Mouse (Mus musculus) left cerebral cortex, postnatal 4 days (tissue): Measurements from ENCODE around the gene Cacfd1. TPM values are rescaled to one million over a fixed set of nuclear protein-coding genes. Genes with fewer than 3 reads are reported as not detected.

Experiments
- DNase-seq: peaks from one replicate; pipeline ENCODE4 v3.0.0-alpha.2; 2022
- intact Hi-C: fragments of 180-260 bp; cut with DNase I; formaldehyde crosslinking; loops from one replicate; pipeline ENCODE4 v1.15.1; 2025
- total RNA-seq, 2 experiments: library from RNA; stranded (reverse); gene quantifications; 2 replicates each; pipeline ENCODE4 v1.2.3; 2021

The Cacfd1 gene
- 10 to 100 TPM; 73.1 to 80.5 TPM for total RNA-seq

GRCm38 (mm10) chr2:27009714-27010244 is at the start of gene Cacfd1:
TSS of gene Cacfd1 (plus strand) at chr2:27009926.
- DNase-seq = peak; percentile 92
- intact Hi-C loops = no loop called here

GRCm38 (mm10) chr2:26960756-26961155 is 49.0 kb upstream of the Cacfd1 start:
- DNase-seq = no peak
- intact Hi-C loops = no loop called here

- intact Hi-C loops = no loop called here
- DNase-seq = peak; percentile 97
Measured at GRCm38 (mm10) chr2:26963923-26964723, 45.6 kb upstream of the Cacfd1 start, which contains the start of gene Rexo4. TSS of gene Rexo4 (minus strand) at chr2:26964386.

- DNase-seq = no peak
- intact Hi-C loops = no loop called here
Measured at GRCm38 (mm10) chr2:26964724-26965370, 44.9 kb upstream of the Cacfd1 start.

GRCm38 (mm10) chr2:26967262-26967661 is 42.5 kb upstream of the Cacfd1 start:
- DNase-seq = no peak
- intact Hi-C loops = no loop called here

- DNase-seq = no peak
- intact Hi-C loops = no loop called here
Measured at GRCm38 (mm10) chr2:26973116-26973515, 36.6 kb upstream of the Cacfd1 start, which contains the start of gene Adamts13. TSS of gene Adamts13 (plus strand) at chr2:26973416.

- intact Hi-C loops = no loop called here
- no peak for DNase-seq
Measured at GRCm38 (mm10) chr2:26973960-26974359, 35.8 kb upstream of the Cacfd1 start.

GRCm38 (mm10) chr2:26980361-26980760 is 29.4 kb upstream of the Cacfd1 start:
- DNase-seq = no peak
- intact Hi-C loops = no loop called here

GRCm38 (mm10) chr2:26984179-26984578 is 25.5 kb upstream of the Cacfd1 start:
- intact Hi-C loops = no loop called here
- no peak for DNase-seq

- DNase-seq = no peak
Measured at GRCm38 (mm10) chr2:26984640-26985039, 25.1 kb upstream of the Cacfd1 start.

GRCm38 (mm10) chr2:26993936-26994335 is 15.8 kb upstream of the Cacfd1 start:
- intact Hi-C loops = loop anchor here (5.0 kb wide), 1 partner anchor 1488 kb away; no protein-coding TSS in a partner anchor
- no peak for DNase-seq

More at GRCm38 (mm10) chr2:26984640-26985039, 25.1 kb upstream of the Cacfd1 start:
- intact Hi-C loops = no loop called here

- intact Hi-C loops = no loop called here
Measured at GRCm38 (mm10) chr2:26997498-26997897, 12.2 kb upstream of the Cacfd1 start.

GRCm38 (mm10) chr2:26997993-26998392 is 11.7 kb upstream of the Cacfd1 start:
- no peak for DNase-seq
- intact Hi-C loops = no loop called here

More at GRCm38 (mm10) chr2:26997498-26997897, 12.2 kb upstream of the Cacfd1 start:
- DNase-seq = no peak

- intact Hi-C loops = no loop called here
- DNase-seq = no peak
Measured at GRCm38 (mm10) chr2:27006255-27006654, 3.5 kb upstream of the Cacfd1 start.

- DNase-seq = no peak
- intact Hi-C loops = no loop called here
Measured at GRCm38 (mm10) chr2:27007701-27008100, 2.0 kb upstream of the Cacfd1 start.

- peak; percentile 82 for DNase-seq
- intact Hi-C loops = no loop called here
Measured at GRCm38 (mm10) chr2:27017802-27018201, 8.1 kb downstream of the Cacfd1 start.

- intact Hi-C loops = no loop called here
Measured at GRCm38 (mm10) chr2:27019530-27019929, 9.8 kb downstream of the Cacfd1 start.

GRCm38 (mm10) chr2:27021103-27021502 is 11.4 kb downstream of the Cacfd1 start:
- intact Hi-C loops = no loop called here
- no peak for DNase-seq

More at GRCm38 (mm10) chr2:27019530-27019929, 9.8 kb downstream of the Cacfd1 start:
- DNase-seq = no peak

GRCm38 (mm10) chr2:27022612-27023011 is 12.9 kb downstream of the Cacfd1 start:
- no peak for DNase-seq
- intact Hi-C loops = no loop called here

GRCm38 (mm10) chr2:27024136-27024535 is 14.4 kb downstream of the Cacfd1 start:
- intact Hi-C loops = no loop called here
- DNase-seq = no peak

- no peak for DNase-seq
- intact Hi-C loops = no loop called here
Measured at GRCm38 (mm10) chr2:27025545-27025944, 15.8 kb downstream of the Cacfd1 start.
